Mouse (Mus musculus) spleen, adult 2 months (tissue): ENCODE results near the gene Tlk2.

Experiments
- CTCF ChIP-seq: fragments of 200-500 bp; IDR thresholded peaks from 2 replicates; pipeline ENCODE4 v1.5.1; 2011; ENCODE audit warnings: mild to moderate bottlenecking, inconsistent platforms; ENCODE audit not compliant: insufficient read depth, insufficient read length, insufficient replicate concordance; ENCODE audit errors: extremely low read depth
- POLR2A ChIP-seq: fragments of 200-500 bp; IDR thresholded peaks from 2 replicates; pipeline ENCODE4 v1.6.1; 2011; ENCODE audit warnings: low read depth, low read length, inconsistent platforms

- TF ChIP-seq POLR2A, result no peak
- TF ChIP-seq CTCF, result no peak
Measured at GRCm38 (mm10) chr11:105152357-105152899, 26.2 kb upstream of the Tlk2 start.
